Mouse (Mus musculus): ENCODE results near the gene Rfk.

Gene Rfk

DNA sequence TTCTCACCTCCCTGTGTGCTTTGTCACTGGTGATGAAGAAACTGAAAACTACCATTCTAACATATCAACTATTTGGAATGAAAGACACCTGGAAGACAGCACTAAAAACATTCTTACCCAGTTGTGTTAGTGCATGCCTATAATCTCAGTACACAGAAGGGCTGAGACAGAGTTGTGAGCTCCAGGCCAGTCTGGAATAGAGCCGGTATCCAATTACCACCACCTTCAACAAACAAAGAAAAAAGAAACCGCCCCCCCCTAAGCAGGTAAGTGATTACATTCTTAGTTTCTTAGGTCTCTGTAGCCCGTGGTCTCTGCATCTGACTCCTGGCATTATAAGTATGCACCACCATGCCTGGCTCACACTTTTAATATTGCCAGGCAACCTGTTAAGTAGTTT, 977 bp upstream of the Rfk start:
- TF ChIP-seq CTCF (conservative IDR thresholded peaks at IDR 0.05; ENCODE audit: low read length) (no peak), NANOG (IDR thresholded peaks at IDR 0.05; ENCODE audit: borderline replicate concordance, low read length) (no peak), POU5F1 (IDR thresholded peaks at IDR 0.05; ENCODE audit: borderline replicate concordance, low read length) (no peak)
- Histone ChIP-seq H3K27me3 (ENCODE audit: insufficient read depth, low read length) (peaks cover 8% of the 10 kb centered on the region), H3K4me3 (replicated peaks; ENCODE audit: low read length) (no peak overlapping the region), H3K36me3 (ENCODE audit: insufficient read depth, low read length) (peaks cover 19% of the 10 kb centered on the region), H3K4me1 (replicated peaks; ENCODE audit: low read depth, low read length) (peaks cover 34% of the 10 kb centered on the region), H3K9me3 (ENCODE audit: low read length) (no peaks in the 10 kb centered on the region)

DNA sequence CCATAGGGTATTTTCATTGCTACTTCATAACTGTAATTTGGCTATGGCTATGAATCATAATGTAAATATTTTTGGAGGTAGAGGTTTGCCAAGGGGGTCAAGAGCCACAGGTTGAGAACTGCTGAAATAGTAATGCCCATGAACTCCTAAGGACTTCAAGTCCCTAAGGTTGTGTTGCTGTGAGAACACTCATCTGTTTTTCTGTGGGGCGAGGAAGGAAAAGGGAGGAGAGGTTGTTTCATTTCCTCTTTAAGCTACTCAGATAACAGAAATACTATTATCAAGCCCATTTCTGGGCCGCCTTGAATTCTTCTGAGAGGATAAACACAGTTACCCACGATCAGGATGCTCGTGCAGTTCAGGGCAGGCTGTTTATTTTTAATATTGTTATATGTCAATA, 3.0 kb downstream of the Rfk start:
- Histone ChIP-seq H3K27me3 (ENCODE audit: insufficient read depth, low read length) (peaks cover 8% of the 10 kb centered on the region), H3K9me3 (ENCODE audit: low read length) (no peaks in the 10 kb centered on the region), H3K4me3 (replicated peaks; ENCODE audit: low read length) (no peak overlapping the region), H3K36me3 (ENCODE audit: insufficient read depth, low read length) (peaks cover 49% of the 10 kb centered on the region), H3K4me1 (replicated peaks; ENCODE audit: low read depth, low read length) (peaks cover 27% of the 10 kb centered on the region)
- no peak for TF ChIP-seq POU5F1 (IDR thresholded peaks at IDR 0.05; ENCODE audit: borderline replicate concordance, low read length)
- TF ChIP-seq CTCF (conservative IDR thresholded peaks at IDR 0.05; ENCODE audit: low read length), result no peak
- no peak for TF ChIP-seq NANOG (IDR thresholded peaks at IDR 0.05; ENCODE audit: borderline replicate concordance, low read length)

DNA sequence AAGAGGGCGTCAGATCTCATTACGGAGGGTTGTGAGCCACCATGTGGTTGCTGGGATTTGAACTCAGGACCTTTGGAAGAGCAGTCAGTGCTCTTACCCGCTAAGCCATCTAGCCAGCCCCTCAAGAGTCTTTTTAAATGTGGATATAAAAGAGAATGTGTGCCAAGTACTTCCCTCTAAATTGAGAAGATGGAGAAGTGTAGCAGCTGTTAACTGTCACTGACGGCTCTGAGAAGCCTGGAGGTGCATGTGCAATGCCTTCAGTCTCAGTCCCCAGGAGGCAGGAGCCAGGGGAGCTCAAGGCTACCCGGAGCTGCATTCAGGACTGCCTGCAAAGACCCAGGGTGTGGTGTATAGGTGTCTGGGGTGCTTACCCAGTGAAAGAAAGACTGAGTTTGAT, 4.1 kb downstream of the Rfk start:
- peaks cover 4% of the 10 kb centered on the region for H3K27me3 ChIP-seq (ENCODE audit: insufficient read depth, low read length)
- TF ChIP-seq CTCF (conservative IDR thresholded peaks at IDR 0.05; ENCODE audit: low read length), result no peak
- no peak overlapping the region for H3K4me3 ChIP-seq (replicated peaks; ENCODE audit: low read length)
- H3K36me3 ChIP-seq (ENCODE audit: insufficient read depth, low read length), result peaks cover 49% of the 10 kb centered on the region
- peaks cover 24% of the 10 kb centered on the region for H3K4me1 ChIP-seq (replicated peaks; ENCODE audit: low read depth, low read length)
- H3K9me3 ChIP-seq (ENCODE audit: low read length), result no peaks in the 10 kb centered on the region

GRCm38 (mm10) chr19:17399965-17400364, 6.1 kb downstream of the Rfk start:
- Histone ChIP-seq H3K36me3 (ENCODE audit: insufficient read depth, low read length) (peaks cover 49% of the 10 kb centered on the region), H3K4me1 (replicated peaks; ENCODE audit: low read depth, low read length) (peaks cover 11% of the 10 kb centered on the region), H3K27me3 (ENCODE audit: insufficient read depth, low read length) (no peaks in the 10 kb centered on the region), H3K4me3 (replicated peaks; ENCODE audit: low read length) (no peak overlapping the region), H3K9me3 (ENCODE audit: low read length) (no peaks in the 10 kb centered on the region)
- TF ChIP-seq POU5F1 (IDR thresholded peaks at IDR 0.05; ENCODE audit: borderline replicate concordance, low read length) (no peak), CTCF (conservative IDR thresholded peaks at IDR 0.05; ENCODE audit: low read length) (no peak), NANOG (IDR thresholded peaks at IDR 0.05; ENCODE audit: borderline replicate concordance, low read length) (no peak)

DNA sequence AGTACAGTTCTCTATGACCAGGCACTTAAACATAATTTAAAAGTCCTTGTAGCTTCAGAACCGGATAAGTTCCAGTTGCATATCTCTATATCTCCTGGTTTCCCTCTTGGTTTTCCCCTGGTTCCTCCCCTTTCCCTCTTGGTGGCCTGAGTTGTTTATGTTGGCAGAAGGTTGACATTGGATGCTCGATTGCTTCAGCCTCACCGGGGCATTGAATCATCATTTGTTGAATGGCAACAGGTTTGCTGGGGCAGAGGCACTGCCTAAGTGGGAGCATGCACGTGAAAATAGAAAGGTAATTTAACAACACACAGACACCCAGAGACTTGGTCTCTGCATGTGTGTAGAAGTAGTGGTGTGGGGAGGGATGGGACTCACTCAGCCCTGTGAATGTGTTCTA, 6.7 kb downstream of the Rfk start:
- no peak for TF ChIP-seq CTCF (conservative IDR thresholded peaks at IDR 0.05; ENCODE audit: low read length)
- no peak for TF ChIP-seq NANOG (IDR thresholded peaks at IDR 0.05; ENCODE audit: borderline replicate concordance, low read length)
- no peak for TF ChIP-seq POU5F1 (IDR thresholded peaks at IDR 0.05; ENCODE audit: borderline replicate concordance, low read length)
- Histone ChIP-seq H3K9me3 (ENCODE audit: low read length) (no peaks in the 10 kb centered on the region), H3K4me1 (replicated peaks; ENCODE audit: low read depth, low read length) (peaks cover 5% of the 10 kb centered on the region), H3K36me3 (ENCODE audit: insufficient read depth, low read length) (peaks cover 49% of the 10 kb centered on the region), H3K4me3 (replicated peaks; ENCODE audit: low read length) (no peak overlapping the region), H3K27me3 (ENCODE audit: insufficient read depth, low read length) (no peaks in the 10 kb centered on the region)

DNA sequence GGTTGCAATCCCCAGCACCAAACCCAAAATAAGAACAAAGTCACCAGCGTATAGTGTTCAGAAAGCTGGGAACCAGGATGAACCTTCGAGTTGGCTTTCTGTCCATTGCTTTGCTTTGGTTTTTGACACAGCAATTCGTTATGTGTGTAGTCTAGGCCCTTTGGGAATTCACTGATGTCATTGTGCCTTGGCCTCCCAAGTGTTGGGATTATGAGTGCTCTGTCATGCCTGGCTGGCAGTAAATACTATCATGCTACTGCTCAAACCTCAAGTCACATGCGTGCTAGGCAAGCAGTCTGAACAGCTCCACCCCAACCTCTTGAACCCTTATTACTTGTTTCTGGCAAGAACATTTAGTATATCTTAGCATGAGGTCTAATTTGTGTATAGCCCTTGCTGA, 9.3 kb downstream of the Rfk start:
- H3K36me3 ChIP-seq (ENCODE audit: insufficient read depth, low read length), result peaks cover 26% of the 10 kb centered on the region
- H3K4me1 ChIP-seq (replicated peaks; ENCODE audit: low read depth, low read length), result no peaks in the 10 kb centered on the region
- no peaks in the 10 kb centered on the region for H3K9me3 ChIP-seq (ENCODE audit: low read length)
- no peak for TF ChIP-seq CTCF (conservative IDR thresholded peaks at IDR 0.05; ENCODE audit: low read length)
- TF ChIP-seq POU5F1 (IDR thresholded peaks at IDR 0.05; ENCODE audit: borderline replicate concordance, low read length), result no peak
- no peak for TF ChIP-seq NANOG (IDR thresholded peaks at IDR 0.05; ENCODE audit: borderline replicate concordance, low read length)
- H3K27me3 ChIP-seq (ENCODE audit: insufficient read depth, low read length), result no peaks in the 10 kb centered on the region
- no peak overlapping the region for H3K4me3 ChIP-seq (replicated peaks; ENCODE audit: low read length)

GRCm38 (mm10) chr19:17406823-17407222, 13.0 kb downstream of the Rfk start:
- TF ChIP-seq NANOG (IDR thresholded peaks at IDR 0.05; ENCODE audit: borderline replicate concordance, low read length), result no peak
- no peak for TF ChIP-seq CTCF (conservative IDR thresholded peaks at IDR 0.05; ENCODE audit: low read length)
- TF ChIP-seq POU5F1 (IDR thresholded peaks at IDR 0.05; ENCODE audit: borderline replicate concordance, low read length), result no peak
- no peaks in the 10 kb centered on the region for H3K36me3 ChIP-seq (ENCODE audit: insufficient read depth, low read length)
- no peak overlapping the region for H3K4me3 ChIP-seq (replicated peaks; ENCODE audit: low read length)
- no peaks in the 10 kb centered on the region for H3K9me3 ChIP-seq (ENCODE audit: low read length)
- H3K4me1 ChIP-seq (replicated peaks; ENCODE audit: low read depth, low read length), result no peaks in the 10 kb centered on the region
- no peaks in the 10 kb centered on the region for H3K27me3 ChIP-seq (ENCODE audit: insufficient read depth, low read length)

- Histone ChIP-seq H3K36me3 (ENCODE audit: insufficient read depth, low read length) (no peaks in the 10 kb centered on the region), H3K27me3 (ENCODE audit: insufficient read depth, low read length) (no peaks in the 10 kb centered on the region), H3K9me3 (ENCODE audit: low read length) (no peaks in the 10 kb centered on the region), H3K4me3 (replicated peaks; ENCODE audit: low read length) (no peak overlapping the region), H3K4me1 (replicated peaks; ENCODE audit: low read depth, low read length) (peaks cover 10% of the 10 kb centered on the region)
- TF ChIP-seq POU5F1 (IDR thresholded peaks at IDR 0.05; ENCODE audit: borderline replicate concordance, low read length), result no peak
- no peak for TF ChIP-seq CTCF (conservative IDR thresholded peaks at IDR 0.05; ENCODE audit: low read length)
- no peak for TF ChIP-seq NANOG (IDR thresholded peaks at IDR 0.05; ENCODE audit: borderline replicate concordance, low read length)
Measured at GRCm38 (mm10) chr19:17408591-17408990, 14.7 kb downstream of the Rfk start.

DNA sequence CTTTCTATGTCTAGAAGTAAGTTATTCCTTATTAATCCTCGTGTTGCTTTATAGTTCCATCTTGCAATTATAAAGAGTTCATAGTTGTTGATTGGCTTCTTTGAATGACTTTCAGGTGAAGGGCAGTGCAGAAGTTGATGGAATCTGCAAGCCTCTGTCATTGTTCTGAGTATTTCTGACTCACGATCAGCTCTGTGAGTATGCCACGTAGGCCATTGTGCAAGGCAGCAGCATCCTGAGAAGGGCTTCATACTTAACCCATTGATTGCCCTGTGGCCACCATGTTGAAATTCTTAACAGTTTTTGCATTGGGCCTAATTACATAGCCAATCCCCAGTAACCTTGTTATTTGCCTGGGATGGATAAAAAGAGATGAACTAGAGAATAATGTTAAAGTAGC, 15.5 kb downstream of the Rfk start:
- H3K36me3 ChIP-seq (ENCODE audit: insufficient read depth, low read length), result no peaks in the 10 kb centered on the region
- TF ChIP-seq POU5F1 (IDR thresholded peaks at IDR 0.05; ENCODE audit: borderline replicate concordance, low read length), result no peak
- no peak overlapping the region for H3K4me3 ChIP-seq (replicated peaks; ENCODE audit: low read length)
- H3K9me3 ChIP-seq (ENCODE audit: low read length), result no peaks in the 10 kb centered on the region
- peaks cover 14% of the 10 kb centered on the region for H3K4me1 ChIP-seq (replicated peaks; ENCODE audit: low read depth, low read length)
- H3K27me3 ChIP-seq (ENCODE audit: insufficient read depth, low read length), result no peaks in the 10 kb centered on the region

Data from E14TG2a.4 (cell line).